In the genomic region with DNA sequence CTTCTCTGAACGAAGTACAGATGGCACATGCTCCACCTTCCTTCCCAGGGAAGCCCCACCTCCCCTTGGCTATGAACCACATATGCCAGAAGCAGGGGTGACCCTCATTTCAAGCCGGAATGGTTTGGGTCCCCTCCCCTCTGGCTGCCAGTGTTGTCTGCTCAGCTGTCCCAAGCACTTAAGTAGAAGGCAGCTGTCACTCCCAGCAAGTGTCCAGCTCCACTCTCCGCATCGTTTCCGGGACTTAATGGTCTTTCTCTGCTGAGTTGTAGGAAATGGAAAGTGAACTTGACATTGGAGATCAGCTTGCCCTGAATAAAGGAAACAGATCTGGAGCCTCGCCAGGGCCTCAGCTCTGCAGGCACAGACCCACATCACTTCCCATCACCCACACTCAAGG, we compare ENCODE assay signal across 11 mouse cellular contexts. TPM values are rescaled to one million over a fixed set of nuclear protein-coding genes. Genes with fewer than 3 reads are reported as not detected.
DNase-seq lines count a peak whose midpoint lies in the region; ATAC-seq lines count a peak whose summit lies in the region.
"Had no signal": no experiment of that assay in that cellular context is flagged by ENCODE, and none has a peak within 500 bp of the region (broad histone marks: within the 10 kb centered on the region; RNA-seq: fewer than 3 reads in every experiment).

No protein-coding gene starts in this region.

- H3K4me1 ChIP-seq in midbrain, embryonic 16.5 days (ENCODE audit: control insufficient read depth, insufficient read depth, low read length) = peaks cover 4% of the 10 kb centered on the region; the same call in 1 of the 2 replicates
- H3K4me1 ChIP-seq in midbrain, embryonic 15.5 days = peaks cover 14% of the 10 kb centered on the region; the same call in 1 of the 2 replicates
- peaks cover 15% of the 10 kb centered on the region for H3K4me1 ChIP-seq in forebrain, embryonic 13.5 days

- H3K36me3 ChIP-seq in midbrain, embryonic 16.5 days (ENCODE audit: control insufficient read depth, insufficient read depth, low read length) = no peaks in the 10 kb centered on the region
- H3K36me3 ChIP-seq in midbrain, embryonic 15.5 days (replicated peaks) = no peaks in the 10 kb centered on the region
- no peaks in the 10 kb centered on the region for H3K36me3 ChIP-seq in forebrain, embryonic 13.5 days (ENCODE audit: poor library complexity, severe bottlenecking)
- H3K36me3 ChIP-seq: neural tube, embryonic 13.5 days had no signal

- no peaks in the 10 kb centered on the region for H3K9me3 ChIP-seq in midbrain, embryonic 16.5 days (replicated peaks; ENCODE audit: control insufficient read depth, low read length, poor library complexity, severe bottlenecking)
- H3K9me3 ChIP-seq in midbrain, embryonic 15.5 days = no peaks in the 10 kb centered on the region
- no peaks in the 10 kb centered on the region for H3K9me3 ChIP-seq in forebrain, embryonic 13.5 days (replicated peaks)
- H3K9me3 ChIP-seq: neural tube, embryonic 13.5 days had no signal

- H3K27ac ChIP-seq in midbrain, embryonic 16.5 days (ENCODE audit: low read length) = no peak overlapping the region
- H3K27ac ChIP-seq in midbrain, embryonic 15.5 days = no peak overlapping the region
- no peak overlapping the region for H3K27ac ChIP-seq in forebrain, embryonic 13.5 days
- H3K27ac ChIP-seq: neural tube, embryonic 13.5 days had no signal

- intact Hi-C loops in gastrocnemius, postnatal 36 days (cut with DNase I) = no loop called here

- DNase-seq in gastrocnemius, postnatal 10 days = peak; percentile 37
- DNase-seq in gastrocnemius, postnatal 36 days = no peak
- DNase-seq in kidney, postnatal 14 days = peak; percentile 66
- DNase-seq: cerebellum, adult 11-12 months had no signal

- no peak overlapping the region for H3K4me2 ChIP-seq in midbrain, embryonic 16.5 days (ENCODE audit: low read length)
- H3K4me2 ChIP-seq in midbrain, embryonic 15.5 days = no peak overlapping the region
- no peak overlapping the region for H3K4me2 ChIP-seq in forebrain, embryonic 13.5 days
- H3K4me2 ChIP-seq: neural tube, embryonic 13.5 days had no signal

- ATAC-seq in midbrain, embryonic 16.5 days = 0 out of 2 replicates have a peak, but pooled peaks have one; percentile 28
- ATAC-seq in midbrain, embryonic 15.5 days (replicated peaks) = no peak
- no peak for ATAC-seq in monocyte, adult 5-6 weeks (replicated peaks; ENCODE audit: insufficient number of reproducible peaks, low FRiP score, low TSS enrichment, poor library complexity, severe bottlenecking)
- ATAC-seq in megakaryocyte-erythroid progenitor cell, adult 5-6 weeks (replicated peaks; ENCODE audit: low FRiP score, low TSS enrichment, poor library complexity, severe bottlenecking) = no peak
- no peak for ATAC-seq in forebrain, embryonic 13.5 days

- H3K9ac ChIP-seq in midbrain, embryonic 16.5 days (ENCODE audit: low read depth, low read length) = no peak overlapping the region
- no peak overlapping the region for H3K9ac ChIP-seq in midbrain, embryonic 15.5 days
- no peak overlapping the region for H3K9ac ChIP-seq in forebrain, embryonic 13.5 days
- H3K9ac ChIP-seq: neural tube, embryonic 13.5 days had no signal

- WGBS in midbrain, embryonic 16.5 days = 53% methylated on average over 6 of the region's 6 CpGs
- 62% methylated on average over 6 of the region's 6 CpGs for WGBS in midbrain, embryonic 15.5 days
- WGBS in forebrain, embryonic 13.5 days = 71% methylated on average over 6 of the region's 6 CpGs

- no peak overlapping the region for H3K4me3 ChIP-seq in midbrain, embryonic 16.5 days (ENCODE audit: low read depth, low read length)
- no peak overlapping the region for H3K4me3 ChIP-seq in midbrain, embryonic 15.5 days
- no peak overlapping the region for H3K4me3 ChIP-seq in forebrain, embryonic 13.5 days
- H3K4me3 ChIP-seq: neural tube, embryonic 13.5 days had no signal

- H3K27me3 ChIP-seq in midbrain, embryonic 16.5 days (ENCODE audit: control insufficient read depth, insufficient read depth, low read depth, low read length) = no peaks in the 10 kb centered on the region
- no peaks in the 10 kb centered on the region for H3K27me3 ChIP-seq in midbrain, embryonic 15.5 days (replicated peaks)
- H3K27me3 ChIP-seq in forebrain, embryonic 13.5 days = no peaks in the 10 kb centered on the region
- H3K27me3 ChIP-seq: neural tube, embryonic 13.5 days had no signal

RNA-seq across cellular contexts. Expression of a gene that starts 53.9 kb away (rescaled TPM):
- under 1 TPM in 1 of 2 experiments, not detected in 1; 0.45 TPM for total RNA-seq in gastrocnemius, postnatal 10 days (2021)
- not detected for total RNA-seq in gastrocnemius, postnatal 36 days (2021)
- not detected in 2 replicates for polyA plus RNA-seq in midbrain, embryonic 16.5 days (2015; fragmentation: Nextera tagmentation; extraction: Ambion mirVana)
- polyA plus RNA-seq in midbrain, embryonic 15.5 days (2015; fragmentation: Nextera tagmentation; extraction: Ambion mirVana) = 0.43 TPM in 1 of 2 replicates, not detected in the other
- not detected in 3 replicates for total RNA-seq in monocyte, adult 5-6 weeks (2017)
- 27.3 TPM in 1 of 2 replicates, not detected in the other for total RNA-seq in megakaryocyte-erythroid progenitor cell, adult 5-6 weeks (2014; fragmentation: Nextera tagmentation)
- 1.1 and 1.3 TPM in 2 replicates for total RNA-seq in megakaryocyte-erythroid progenitor cell, adult 5-6 weeks (2017)
- not detected in 2 replicates for polyA plus RNA-seq in forebrain, embryonic 13.5 days (2015; fragmentation: Nextera tagmentation; extraction: Ambion mirVana)
- total RNA-seq: left cerebral cortex, postnatal 25 days had no signal

RNA-seq across cellular contexts. Expression of a gene that starts 54.2 kb away (rescaled TPM):
- 10 to 100 TPM; 20.6 to 21.8 TPM for total RNA-seq in gastrocnemius, postnatal 10 days (2021)
- 1 to 10 TPM; 5.5 to 6.8 TPM for total RNA-seq in gastrocnemius, postnatal 36 days (2021)
- polyA plus RNA-seq in midbrain, embryonic 16.5 days (2015; fragmentation: Nextera tagmentation; extraction: Ambion mirVana) = 340 and 355 TPM in 2 replicates
- polyA plus RNA-seq in midbrain, embryonic 15.5 days (2015; fragmentation: Nextera tagmentation; extraction: Ambion mirVana) = 322 and 328 TPM in 2 replicates
- 8.7 to 18.9 TPM (median 13.5 TPM) in 3 replicates for total RNA-seq in monocyte, adult 5-6 weeks (2017)
- total RNA-seq in megakaryocyte-erythroid progenitor cell, adult 5-6 weeks (2014; fragmentation: Nextera tagmentation) = 1.7 and 4.4 TPM in 2 replicates
- 3.3 and 3.6 TPM in 2 replicates for total RNA-seq in megakaryocyte-erythroid progenitor cell, adult 5-6 weeks (2017)
- polyA plus RNA-seq in forebrain, embryonic 13.5 days (2015; fragmentation: Nextera tagmentation; extraction: Ambion mirVana) = 122 and 136 TPM in 2 replicates

Comparison
In these comparisons a context has a peak if more than half of its experiments do, and no peak if none do; other contexts are left out.
1. DNase-seq: peak in gastrocnemius, postnatal 10 days (single experiment) and kidney, postnatal 14 days (single experiment); none in gastrocnemius, postnatal 36 days (0 of 2).